Mouse (Mus musculus): ENCODE data around the gene Xrn2.

The Xrn2 gene

GRCm38 (mm10) chr2:147053229-147053892 lies 40.6 kb downstream of the Xrn2 start:
- DNase-seq (ENCODE audit: low read depth, low spot score) = no peak

- no peak for DNase-seq (ENCODE audit: low read depth, low spot score)
These were observed 54.9 kb downstream of the Xrn2 start for GRCm38 (mm10) chr2:147067480-147068246.

GRCm38 (mm10) chr2:147069077-147069476 lies 56.3 kb downstream of the Xrn2 start:
- DNase-seq (ENCODE audit: low read depth, low spot score) = no peak

- no peak for DNase-seq (ENCODE audit: low read depth, low spot score)
These were observed 57.5 kb downstream of the Xrn2 start for GRCm38 (mm10) chr2:147070305-147070704.

GRCm38 (mm10) chr2:147073962-147074361 lies 61.2 kb downstream of the Xrn2 start:
- no peak for DNase-seq (ENCODE audit: low read depth, low spot score)

GRCm38 (mm10) chr2:147074399-147074798 lies 61.6 kb downstream of the Xrn2 start:
- no peak for DNase-seq (ENCODE audit: low read depth, low spot score)

GRCm38 (mm10) chr2:147082391-147082790 lies 69.6 kb downstream of the Xrn2 start:
- DNase-seq (ENCODE audit: low read depth, low spot score) = no peak

- no peak for DNase-seq (ENCODE audit: low read depth, low spot score)
These were observed 70.9 kb downstream of the Xrn2 start for GRCm38 (mm10) chr2:147083471-147084365.

GRCm38 (mm10) chr2:147084366-147085071 lies 71.7 kb downstream of the Xrn2 start:
- no peak for DNase-seq (ENCODE audit: low read depth, low spot score)

- no peak for DNase-seq (ENCODE audit: low read depth, low spot score)
These were observed 72.5 kb downstream of the Xrn2 start, which contains the start of gene Nkx2-4 for GRCm38 (mm10) chr2:147085072-147085870. Gene Nkx2-4, minus strand, starts transcription at chr2:147085445.

- DNase-seq (ENCODE audit: low read depth, low spot score) = no peak
These were observed 73.1 kb downstream of the Xrn2 start for GRCm38 (mm10) chr2:147085937-147086336.

GRCm38 (mm10) chr2:147086441-147086840 lies 73.6 kb downstream of the Xrn2 start:
- no peak for DNase-seq (ENCODE audit: low read depth, low spot score)

- no peak for DNase-seq (ENCODE audit: low read depth, low spot score)
These were observed 106.9 kb downstream of the Xrn2 start for GRCm38 (mm10) chr2:147119736-147120135.

GRCm38 (mm10) chr2:147127366-147127765 lies 114.6 kb downstream of the Xrn2 start:
- DNase-seq (ENCODE audit: low read depth, low spot score) = no peak

Data from mesoderm, embryonic 11.5 days (tissue).